Mouse (Mus musculus) MEL (cell line): Measurements from ENCODE around the gene Adam11.

Experiments
- CTCF ChIP-seq, 3 experiments: IDR thresholded peaks in 2 of 3; conservative IDR thresholded peaks in 1 of 3; 2 replicates each; pipeline ENCODE4 v1.5.1; 2011 to 2012; ENCODE audit warnings: low read length in 3 of 3, low read depth in 2 of 3, mild to moderate bottlenecking in 2 of 3, improper control_type of control experiment in 1 of 3, inconsistent platforms in 1 of 3, mixed read lengths in 1 of 3, moderate library complexity in 1 of 3; ENCODE audit not compliant: control insufficient read depth in 1 of 3, insufficient read depth in 1 of 3, poor library complexity in 1 of 3, severe bottlenecking in 1 of 3
- EP300 ChIP-seq, 2 experiments: IDR thresholded peaks; 2 replicates each; pipeline ENCODE4 v1.6.1; 2011; ENCODE audit warnings: improper control_type of control experiment in 2 of 2, low read length in 2 of 2, low read depth in 1 of 2, mild to moderate bottlenecking in 1 of 2
- GATA1 ChIP-seq: IDR thresholded peaks from 2 replicates; pipeline ENCODE4 v1.6.1; 2011; ENCODE audit warnings: low read depth, low read length, improper control_type of control experiment
- MAFK ChIP-seq: IDR thresholded peaks from 2 replicates; pipeline ENCODE4 v1.6.1; 2011; ENCODE audit warnings: low read depth, mild to moderate bottlenecking, low read length, improper control_type of control experiment, borderline replicate concordance
- MYC ChIP-seq: IDR thresholded peaks from 2 replicates; pipeline ENCODE4 v1.6.1; 2011; ENCODE audit warnings: low read depth, mild to moderate bottlenecking, low read length, improper control_type of control experiment, moderate library complexity
- NRF1 ChIP-seq: IDR thresholded peaks from 2 replicates; pipeline ENCODE4 v1.6.1; 2014; ENCODE audit warnings: low read depth, mild to moderate bottlenecking, inconsistent platforms, low read length, improper control_type of control experiment, moderate library complexity; ENCODE audit not compliant: poor library complexity, insufficient read depth, severe bottlenecking
- ZC3H11A ChIP-seq: IDR thresholded peaks from 2 replicates; pipeline ENCODE4 v1.6.1; 2012; ENCODE audit warnings: low read depth, mild to moderate bottlenecking, inconsistent platforms, low read length, improper control_type of control experiment

- TF ChIP-seq GATA1 = no peak
- TF ChIP-seq NRF1 = no peak
- TF ChIP-seq MAFK = no peak
- no peak for TF ChIP-seq ZC3H11A
- no peak for TF ChIP-seq MYC
- no peak for TF ChIP-seq CTCF (IDR thresholded peaks at IDR 0.05 in 2 of 3, conservative IDR thresholded peaks at IDR 0.05 in 1 of 3; ENCODE audit: control insufficient read depth in 1 of 3, insufficient read depth in 1 of 3, low read depth in 2 of 3, low read length in 3 of 3, poor library complexity in 1 of 3, severe bottlenecking in 1 of 3)
- TF ChIP-seq EP300 (IDR thresholded peaks at IDR 0.05; ENCODE audit: low read depth in 1 of 2, low read length in 2 of 2) = no peak
Measured at GRCm38 (mm10) chr11:102783443-102783842, 22.2 kb downstream of the Adam11 start.
